Mouse (Mus musculus): ENCODE results near the gene Gabrg3.

Gene Gabrg3

GRCm38 (mm10) chr7:57386517-57387340 lies at the start of gene Gabrg3:
Gene Gabrg3, minus strand, starts transcription at chr7:57387188.
- peak in 1 of 2 experiments; percentile 59 for DNase-seq (ENCODE audit: low spot score in 2 of 2)

DNA sequence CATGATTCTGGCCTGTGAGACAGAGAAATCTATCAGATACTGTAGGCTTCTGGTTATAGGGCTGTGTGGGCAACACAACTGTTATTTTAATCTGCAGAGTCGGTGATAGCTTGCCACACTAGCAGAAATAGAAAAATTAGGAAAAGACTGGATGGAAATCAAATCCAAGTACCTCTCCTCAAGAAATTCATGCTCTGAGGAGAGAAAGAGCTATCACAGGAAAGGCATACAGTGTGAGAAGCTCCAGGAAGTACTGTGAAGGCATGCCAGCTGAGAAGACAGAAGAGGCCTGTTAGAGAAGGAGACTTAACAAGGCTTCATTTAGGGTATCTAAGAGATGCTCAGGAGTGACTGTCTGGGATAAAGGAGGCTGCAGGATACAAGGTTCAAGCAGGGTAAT lies 35.7 kb upstream of the Gabrg3 start:
- no peak for DNase-seq (ENCODE audit: low spot score in 2 of 2)

GRCm38 (mm10) chr7:57421044-57421443 lies 34.1 kb upstream of the Gabrg3 start:
- DNase-seq (ENCODE audit: low spot score in 2 of 2), result no peak

- no peak for DNase-seq (ENCODE audit: low spot score in 2 of 2)
Observed at GRCm38 (mm10) chr7:57419392-57419791, 32.4 kb upstream of the Gabrg3 start, which contains the start of gene Gabrb3. Gene Gabrb3, plus strand, starts transcription at chr7:57419692.

GRCm38 (mm10) chr7:57412896-57413295 lies 25.9 kb upstream of the Gabrg3 start:
- DNase-seq (ENCODE audit: low spot score in 2 of 2), result no peak

- DNase-seq (ENCODE audit: low spot score in 2 of 2), result no peak
Observed at GRCm38 (mm10) chr7:57411163-57411562, 24.2 kb upstream of the Gabrg3 start.

DNA sequence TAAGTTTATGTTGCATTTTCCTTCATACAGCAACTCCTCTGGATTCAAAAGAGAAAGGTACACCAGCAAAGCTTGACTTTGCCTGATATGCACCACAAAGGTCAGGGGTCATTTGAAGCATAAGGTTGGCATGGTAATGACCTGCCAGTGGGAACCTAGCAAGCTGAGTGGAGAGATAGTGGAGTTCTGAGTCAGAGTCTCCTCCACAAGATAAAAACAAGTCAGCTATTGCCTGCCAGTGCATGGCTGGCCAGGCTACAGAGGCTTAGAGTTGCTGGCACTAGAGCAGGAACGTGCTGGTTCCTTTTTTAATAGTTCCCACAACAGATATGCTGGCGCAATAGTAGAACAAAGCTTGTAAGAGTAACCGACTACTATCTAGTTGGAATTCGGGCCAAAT lies 6.6 kb upstream of the Gabrg3 start:
- DNase-seq (ENCODE audit: low spot score in 2 of 2), result no peak

- DNase-seq (ENCODE audit: low spot score in 2 of 2), result no peak
Observed at GRCm38 (mm10) chr7:57390046-57390445, 3.1 kb upstream of the Gabrg3 start.

- no peak for DNase-seq (ENCODE audit: low spot score in 2 of 2)
Observed at GRCm38 (mm10) chr7:57387341-57387654, 310 bp upstream of the Gabrg3 start.

DNA sequence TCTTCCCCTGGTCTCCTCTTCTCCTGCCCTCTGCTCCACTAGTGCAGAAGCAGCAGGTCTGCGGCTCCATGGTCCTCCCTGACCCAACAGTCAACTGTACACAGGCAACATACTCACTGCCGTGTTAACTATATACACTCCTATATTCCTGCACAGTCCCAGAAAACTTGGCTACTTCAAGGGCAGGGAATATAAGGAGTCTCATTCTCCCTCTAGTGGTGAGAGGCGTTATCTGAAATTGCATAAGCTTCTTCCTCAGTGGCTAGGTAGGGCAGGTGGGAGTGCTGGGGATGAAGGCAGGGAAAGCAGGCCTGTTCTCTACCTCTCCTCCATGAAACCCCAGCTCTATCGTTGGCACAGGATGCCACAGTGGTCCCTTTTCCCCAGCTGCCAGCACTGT lies 2.9 kb downstream of the Gabrg3 start:
- no peak for DNase-seq (ENCODE audit: low spot score in 2 of 2)

DNA sequence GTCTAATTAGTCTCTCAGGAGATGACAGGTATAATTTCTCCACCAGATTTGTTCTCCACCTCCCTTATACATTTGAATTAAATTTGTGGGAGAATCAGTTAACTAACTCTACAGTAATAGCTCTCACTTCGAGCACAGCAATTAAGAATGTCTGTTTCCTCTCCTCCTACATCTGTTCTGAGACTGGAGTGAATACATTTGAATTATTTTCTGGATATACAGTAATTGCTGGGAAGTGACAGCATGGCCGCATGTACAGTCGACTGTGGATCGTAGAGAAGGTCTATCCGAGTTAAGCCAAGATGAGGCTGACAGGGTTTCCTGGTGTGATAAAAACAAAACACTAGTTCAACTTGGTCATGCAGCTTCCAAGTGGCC lies 21.0 kb downstream of the Gabrg3 start:
- DNase-seq (ENCODE audit: low spot score in 2 of 2), result no peak

DNA sequence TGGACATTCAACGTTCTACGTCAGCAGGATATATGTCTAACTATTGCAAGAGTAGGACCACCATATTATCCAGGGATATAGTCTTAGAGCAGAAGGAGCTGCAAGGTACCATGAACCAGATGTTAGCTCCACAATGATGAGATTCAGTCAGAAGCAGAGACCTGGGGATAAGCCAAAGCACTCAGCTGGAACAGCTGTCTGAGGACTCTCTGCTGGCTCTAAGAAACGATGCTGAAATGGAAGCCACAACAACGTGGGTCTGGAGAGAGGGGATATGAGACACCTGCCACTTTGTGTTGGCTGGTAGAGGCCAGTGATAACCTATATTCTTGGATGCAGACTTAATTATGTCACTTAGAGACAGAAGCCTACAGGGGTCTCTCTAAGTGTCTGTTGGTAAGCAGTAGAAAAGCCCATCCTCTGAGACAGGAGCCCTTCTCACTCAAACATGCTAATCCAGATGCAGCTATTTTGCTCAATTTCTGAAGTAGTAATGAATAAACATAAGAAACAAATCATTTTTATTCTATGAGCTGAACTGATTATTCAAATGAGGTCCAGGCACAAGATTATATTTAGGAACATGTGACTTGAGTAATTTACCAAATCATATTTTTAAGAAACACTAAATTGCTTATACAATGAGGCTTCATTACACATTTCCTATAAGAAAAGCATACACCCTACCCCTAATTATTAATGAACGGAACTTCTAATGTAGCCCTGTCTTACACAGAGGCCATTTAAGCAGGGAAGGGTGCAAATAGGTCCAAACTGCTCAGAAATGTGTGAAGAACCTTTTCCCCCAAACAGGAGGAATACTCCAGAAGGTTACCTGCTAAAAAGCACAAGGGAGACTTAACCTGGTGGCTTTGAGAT lies 21.6 kb downstream of the Gabrg3 start:
- no peak for DNase-seq (ENCODE audit: low spot score in 2 of 2)

DNA sequence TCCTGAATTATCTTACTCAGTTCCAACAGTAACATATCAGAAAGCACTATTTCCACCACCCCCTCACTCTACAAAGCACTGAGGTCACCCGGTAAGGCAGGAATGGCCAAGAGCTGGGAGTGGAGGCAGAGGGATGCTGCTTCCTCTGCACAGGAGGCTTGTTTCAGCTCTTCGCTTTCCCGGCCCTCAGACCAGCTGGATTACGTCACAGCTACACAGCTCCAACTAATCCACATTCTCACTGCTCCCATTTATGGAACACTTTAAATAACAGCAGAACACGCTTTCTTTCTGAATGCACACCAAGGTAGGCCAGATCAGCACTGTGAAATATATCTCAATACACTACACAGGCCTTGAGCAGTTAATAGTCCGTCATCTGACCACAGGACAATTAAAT lies 23.2 kb downstream of the Gabrg3 start:
- no peak for DNase-seq (ENCODE audit: low spot score in 2 of 2)

DNA sequence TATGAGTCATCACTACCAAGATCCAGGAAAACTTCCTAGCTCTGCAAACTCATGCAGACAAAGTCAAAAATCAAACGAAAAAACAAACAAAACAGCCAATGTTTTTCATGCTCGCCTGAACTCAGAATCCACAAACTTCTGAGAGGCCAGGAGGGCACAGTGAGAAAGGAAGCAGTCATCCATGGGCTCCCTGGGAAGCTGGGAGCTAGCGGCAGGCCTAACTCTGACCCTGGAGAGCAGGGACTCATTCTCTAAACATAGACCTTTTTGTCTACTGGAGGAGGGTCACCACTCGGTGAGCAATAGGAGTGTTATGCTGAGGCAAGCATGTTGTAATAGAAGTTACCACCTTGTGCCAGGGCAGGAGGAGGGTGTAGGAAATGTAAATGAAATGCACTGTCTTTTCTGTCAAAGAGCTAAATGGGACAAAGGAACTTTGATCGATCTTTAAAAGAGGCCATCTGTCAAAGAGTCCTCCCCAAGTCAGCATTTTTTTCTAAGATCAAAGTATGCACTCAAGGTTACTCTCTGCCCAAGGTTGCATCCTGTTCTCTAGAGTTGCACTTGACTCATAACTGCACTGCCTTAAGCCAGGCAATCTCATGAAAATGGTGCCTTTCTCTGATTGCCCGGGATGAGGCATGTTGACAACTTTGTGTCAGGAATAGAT lies 29.0 kb downstream of the Gabrg3 start:
- no peak for DNase-seq (ENCODE audit: low spot score in 2 of 2)

- DNase-seq (ENCODE audit: low spot score in 2 of 2), result no peak
Observed at GRCm38 (mm10) chr7:57356565-57357301, 30.3 kb downstream of the Gabrg3 start.

DNA sequence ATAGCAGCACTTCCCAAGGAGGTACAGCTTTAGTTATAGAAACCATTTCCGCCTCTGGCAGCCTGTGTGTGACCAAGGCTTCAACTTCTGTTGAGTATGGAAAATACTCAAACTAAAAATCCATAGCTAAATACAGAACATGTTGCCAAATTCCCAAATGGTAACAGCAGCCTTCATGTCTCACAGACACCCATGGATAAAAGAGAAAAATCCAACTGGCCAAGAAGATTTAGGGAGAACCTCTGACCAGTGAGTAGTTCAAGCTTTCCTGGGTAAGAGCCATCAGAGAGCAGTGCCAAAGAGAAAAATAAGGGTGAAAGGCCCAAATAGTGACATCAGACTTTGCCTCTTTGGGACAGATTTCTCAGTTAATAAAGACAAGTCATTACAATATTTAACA lies 38.2 kb downstream of the Gabrg3 start:
- no peak for DNase-seq (ENCODE audit: low spot score in 2 of 2)

- no peak for DNase-seq (ENCODE audit: low spot score in 2 of 2)
Observed at GRCm38 (mm10) chr7:57341910-57342309, 45.1 kb downstream of the Gabrg3 start.

DNA sequence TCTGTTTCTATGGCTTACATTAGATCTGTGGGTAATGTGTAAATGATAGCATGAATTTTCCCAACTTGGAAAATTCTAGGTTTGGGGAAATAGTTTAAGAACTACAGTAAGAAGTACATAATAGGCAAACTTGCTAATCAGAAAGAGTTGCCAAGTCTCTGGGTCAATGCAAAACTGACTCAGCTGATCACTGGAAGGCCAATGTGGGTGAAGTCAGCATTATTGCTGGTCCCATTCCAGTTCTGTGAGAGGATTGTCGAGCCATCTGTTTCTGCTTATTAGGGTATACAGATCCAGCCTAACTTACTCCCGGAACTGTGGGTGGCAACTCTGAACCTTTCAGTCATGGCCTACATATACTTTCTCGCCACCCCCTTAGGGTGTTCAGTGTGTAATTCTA lies 55.8 kb downstream of the Gabrg3 start:
- no peak for DNase-seq (ENCODE audit: low spot score in 2 of 2)

DNA sequence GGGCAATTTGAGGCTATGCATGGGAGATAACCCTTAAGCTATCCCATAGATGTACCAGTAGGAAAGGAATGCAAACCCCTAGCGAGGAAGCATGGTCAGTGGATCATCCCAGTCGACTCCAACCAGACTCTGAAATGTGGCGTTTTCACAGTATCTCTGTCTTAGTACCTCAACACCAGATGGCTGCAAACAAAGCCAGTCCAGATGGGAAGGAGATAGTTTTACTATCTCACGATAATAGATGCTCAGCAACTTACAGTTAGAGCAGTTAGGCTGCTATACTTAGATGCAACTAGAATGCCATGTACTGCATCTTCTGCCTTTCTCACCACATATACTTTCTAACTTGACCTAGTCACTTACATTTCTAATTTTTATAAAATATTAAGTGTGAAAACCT lies 56.7 kb downstream of the Gabrg3 start:
- DNase-seq (ENCODE audit: low spot score in 2 of 2), result no peak

DNA sequence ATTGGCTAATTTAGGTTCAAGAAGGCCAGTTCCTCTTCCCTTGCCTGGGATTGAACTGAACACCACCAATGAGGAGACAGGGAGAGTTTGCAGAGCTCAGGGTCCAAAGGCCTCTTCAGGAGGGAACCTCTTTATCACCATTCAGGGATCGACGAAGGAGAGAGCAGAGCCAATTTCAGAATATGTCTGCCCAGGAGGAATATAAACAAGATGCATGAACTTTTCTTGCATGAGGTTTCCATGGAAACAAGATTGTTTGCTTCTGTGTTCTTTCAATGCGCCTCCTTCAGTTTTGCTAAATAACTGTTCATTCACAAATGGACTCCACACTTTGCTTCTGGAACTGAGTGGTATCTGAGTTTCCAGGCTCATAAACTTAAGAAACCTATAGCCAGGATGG lies 62.5 kb downstream of the Gabrg3 start:
- DNase-seq (ENCODE audit: low spot score in 2 of 2), result no peak

DNA sequence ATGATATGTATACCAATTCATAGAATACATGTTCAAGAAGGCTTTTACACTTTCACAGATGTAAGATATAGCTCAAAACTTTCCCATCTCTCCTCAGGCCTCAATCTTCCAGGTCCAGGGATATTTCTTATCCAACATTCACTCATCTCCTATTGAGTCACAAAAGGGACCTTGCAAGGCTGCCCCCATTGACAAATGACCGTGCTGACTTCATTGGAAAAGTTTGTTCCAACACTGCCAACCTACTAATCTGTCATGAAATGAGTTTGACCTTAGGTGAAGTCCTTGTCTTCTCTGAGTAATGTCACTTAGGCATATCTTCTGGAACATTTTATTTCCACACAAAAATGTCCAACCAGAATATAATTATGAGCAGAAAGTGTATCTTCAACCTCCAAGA lies 64.9 kb downstream of the Gabrg3 start:
- DNase-seq (ENCODE audit: low spot score in 2 of 2), result no peak

DNA sequence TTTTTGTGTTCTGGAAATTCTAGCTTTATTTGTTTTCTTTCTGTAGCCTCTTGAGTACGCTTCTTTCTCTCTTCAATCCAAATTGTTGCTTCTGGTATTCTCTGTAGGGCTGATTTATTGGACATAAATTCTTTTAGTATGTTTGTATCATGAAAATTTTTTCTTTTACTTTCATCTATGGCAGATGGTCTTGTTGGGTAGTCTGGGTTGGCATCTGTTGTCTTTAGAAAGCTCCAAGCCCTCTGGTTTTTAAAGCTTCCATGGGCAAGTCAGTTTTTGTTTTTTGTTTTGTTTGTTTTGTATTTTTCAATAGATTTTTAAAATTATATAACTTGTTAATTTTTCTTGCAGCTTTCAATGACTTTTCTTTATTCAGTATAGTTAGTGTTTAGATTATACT lies 72.0 kb downstream of the Gabrg3 start:
- DNase-seq (ENCODE audit: low spot score in 2 of 2), result no peak
